Mouse (Mus musculus) urinary bladder, postnatal 4 days (tissue): ENCODE measurements around the gene Arid3c.

Experiments
- DNase-seq, 2 experiments: peaks; one replicate each; pipeline ENCODE4 v3.0.0; 2021 to 2022; ENCODE audit warnings: low spot score in 2 of 2

Gene Arid3c

DNA sequence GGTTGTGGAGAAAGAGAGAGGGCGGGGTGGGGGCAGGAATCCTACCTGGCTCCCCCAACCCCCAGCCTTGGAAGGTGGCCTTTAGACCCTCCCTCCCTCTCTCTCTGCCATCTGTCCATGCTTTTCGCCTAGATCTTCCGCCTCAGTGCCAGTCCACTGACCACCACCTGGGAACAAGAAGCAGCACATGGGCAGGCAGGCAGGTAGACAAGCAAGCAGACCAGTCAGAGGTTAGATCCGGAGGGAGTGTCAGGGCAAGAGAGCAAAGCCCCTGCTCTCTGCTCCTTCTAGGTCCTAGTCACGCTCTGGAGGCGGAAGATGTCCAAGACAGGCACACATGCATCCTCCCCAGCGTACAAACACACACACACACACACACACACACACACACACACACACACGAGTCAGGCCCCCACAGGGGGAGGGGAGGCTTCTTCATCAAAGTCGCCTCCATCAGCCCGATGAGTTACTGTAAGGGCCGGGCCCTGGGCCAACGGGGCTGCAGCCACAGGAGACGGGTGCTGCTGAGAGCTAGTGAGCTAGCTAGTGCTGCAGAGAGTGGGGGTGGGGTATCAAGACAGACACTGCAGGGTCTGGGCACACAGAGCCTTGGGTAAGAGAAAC lies 53.8 kb downstream of the Arid3c start:
- peak in 1 of 2 experiments; percentile 62 for DNase-seq

- no peak for DNase-seq
These were observed 54.5 kb downstream of the Arid3c start for GRCm38 (mm10) chr4:41676248-41677005.
